Mouse (Mus musculus) hindlimb bud, embryonic 11.5 days (tissue): ENCODE results near the gene Wdr59.

Source experiments
- DNase-seq: peaks from one replicate; pipeline ENCODE4 v3.0.0-alpha.2; 2012; ENCODE audit warnings: low read depth, low spot score; ENCODE audit errors: extremely low spot score

Gene Wdr59

GRCm38 (mm10) chr8:111418601-111419000 is 103.3 kb downstream of the Wdr59 start:
- DNase-seq, result no peak

- no peak for DNase-seq
These were observed 104.7 kb downstream of the Wdr59 start for GRCm38 (mm10) chr8:111417222-111417621.

GRCm38 (mm10) chr8:111403391-111403790 is 118.5 kb downstream of the Wdr59 start:
- DNase-seq, result no peak
